Mouse (Mus musculus): ENCODE results near the gene Map3k20.

Map3k20 gene

DNA sequence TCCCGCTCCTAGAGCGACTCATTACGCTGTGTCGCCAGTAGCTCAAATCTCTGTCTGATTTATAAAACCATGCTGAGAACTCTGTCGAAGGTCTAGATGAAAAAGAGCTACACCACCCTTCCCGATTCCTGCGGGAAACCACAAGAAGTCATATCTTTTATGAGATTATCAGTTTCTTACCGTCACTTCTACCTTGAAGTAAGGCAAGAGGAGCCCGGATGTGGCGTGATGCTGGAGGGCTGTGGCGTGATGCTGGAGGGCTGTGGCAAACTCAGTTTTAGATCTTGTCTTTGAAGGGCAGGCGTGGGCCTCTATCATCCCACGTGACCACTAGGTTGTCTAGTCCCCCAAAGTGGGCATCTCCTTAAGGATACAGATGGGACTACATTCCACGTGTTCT, 3.5 kb upstream of the Map3k20 start:
- DNase-seq, result no peak

DNA sequence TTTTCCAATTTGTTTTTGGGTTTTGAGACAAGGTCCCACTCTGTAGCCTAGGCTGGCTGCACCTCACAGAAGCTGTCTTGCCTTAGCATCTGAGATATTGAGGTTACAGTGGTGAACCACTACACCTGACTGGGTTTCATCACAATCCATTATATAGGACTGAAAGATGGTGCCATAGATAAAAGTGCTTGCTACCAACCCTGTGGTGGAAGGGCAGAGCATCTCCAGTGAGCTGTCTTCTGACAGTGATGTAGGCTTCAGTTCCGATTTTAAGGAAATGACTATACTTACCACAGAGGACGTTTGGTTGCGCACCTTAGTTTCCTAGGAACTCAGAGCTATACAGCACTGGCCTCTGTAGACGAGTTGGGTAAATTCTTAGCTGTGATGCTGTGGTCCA, 2.7 kb upstream of the Map3k20 start:
- DNase-seq, result no peak

DNA sequence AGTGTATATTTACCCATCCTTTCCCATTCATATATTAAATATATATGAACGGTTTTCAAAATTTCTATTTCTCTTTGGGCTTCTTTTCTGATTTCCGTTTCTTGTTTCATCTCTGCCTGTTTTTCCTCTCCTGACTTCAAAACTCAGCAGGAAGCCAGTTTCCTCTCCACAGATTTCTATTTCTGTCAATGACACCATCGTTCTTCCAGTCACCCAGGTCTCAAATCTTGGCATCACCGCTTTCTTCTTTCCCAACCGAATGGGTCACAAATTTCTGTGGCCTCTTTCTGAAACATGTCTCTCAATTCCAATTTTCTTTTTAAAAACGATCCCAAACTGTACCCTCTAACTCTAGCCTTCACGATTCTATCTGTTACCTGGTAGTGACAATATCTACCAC, 748 bp upstream of the Map3k20 start:
- no peak for DNase-seq

DNA sequence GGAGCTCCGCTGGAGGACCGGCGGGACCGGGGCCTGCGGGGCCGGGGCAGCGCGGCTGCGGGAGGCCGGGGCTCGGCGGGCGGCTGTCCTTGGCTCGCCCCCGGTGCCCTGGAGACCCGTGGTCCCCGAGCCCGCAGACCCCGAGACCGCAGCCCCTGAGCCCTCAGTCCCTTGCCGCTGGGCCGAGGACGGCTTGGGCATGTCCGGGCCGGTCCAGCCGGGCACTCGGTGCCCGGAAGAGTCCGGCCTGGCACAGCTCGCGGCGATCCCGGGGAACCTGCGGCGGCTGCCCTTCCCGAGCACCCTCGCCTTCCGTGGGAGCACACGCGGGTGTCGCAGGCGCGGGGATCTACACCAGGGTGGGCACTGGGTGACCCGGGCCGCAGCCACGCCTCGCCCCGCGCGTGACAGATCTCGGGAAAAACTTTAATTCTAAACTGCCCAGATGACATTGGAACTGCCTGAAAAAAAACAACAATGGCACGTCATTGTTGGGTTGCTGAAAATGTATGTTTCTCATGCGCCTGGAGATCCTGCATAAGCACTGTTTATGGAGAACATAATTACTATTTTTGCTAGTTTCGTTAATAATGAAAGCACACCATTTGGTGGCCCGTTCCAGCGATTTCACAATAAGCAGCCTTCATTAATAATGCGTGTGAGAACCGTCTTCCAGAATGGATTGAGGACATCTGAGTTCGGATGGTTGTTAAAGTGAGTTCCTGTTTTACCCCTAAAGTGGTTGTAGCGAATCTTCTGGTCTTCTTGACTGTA, 638 bp downstream of the Map3k20 start:
- no peak for DNase-seq

DNA sequence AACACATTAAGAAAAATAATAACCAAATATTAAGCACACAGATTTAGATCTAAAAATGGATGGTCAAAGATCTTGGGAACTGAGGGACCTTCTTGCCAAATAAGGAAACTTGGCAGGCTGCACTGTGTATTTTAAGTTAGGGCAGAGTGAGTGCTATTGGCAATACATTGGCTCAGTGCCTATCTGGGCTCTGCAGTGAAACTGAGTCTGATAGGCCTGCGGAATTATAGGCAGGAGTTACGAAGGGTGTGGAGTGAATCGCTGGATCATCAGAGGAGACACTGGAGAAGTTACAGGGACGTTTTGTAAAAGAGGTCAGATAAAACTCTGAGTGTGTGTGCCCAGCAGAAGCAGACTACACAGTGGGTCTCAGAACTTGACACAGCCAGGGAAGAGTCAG, 1.7 kb downstream of the Map3k20 start:
- no peak for DNase-seq

DNA sequence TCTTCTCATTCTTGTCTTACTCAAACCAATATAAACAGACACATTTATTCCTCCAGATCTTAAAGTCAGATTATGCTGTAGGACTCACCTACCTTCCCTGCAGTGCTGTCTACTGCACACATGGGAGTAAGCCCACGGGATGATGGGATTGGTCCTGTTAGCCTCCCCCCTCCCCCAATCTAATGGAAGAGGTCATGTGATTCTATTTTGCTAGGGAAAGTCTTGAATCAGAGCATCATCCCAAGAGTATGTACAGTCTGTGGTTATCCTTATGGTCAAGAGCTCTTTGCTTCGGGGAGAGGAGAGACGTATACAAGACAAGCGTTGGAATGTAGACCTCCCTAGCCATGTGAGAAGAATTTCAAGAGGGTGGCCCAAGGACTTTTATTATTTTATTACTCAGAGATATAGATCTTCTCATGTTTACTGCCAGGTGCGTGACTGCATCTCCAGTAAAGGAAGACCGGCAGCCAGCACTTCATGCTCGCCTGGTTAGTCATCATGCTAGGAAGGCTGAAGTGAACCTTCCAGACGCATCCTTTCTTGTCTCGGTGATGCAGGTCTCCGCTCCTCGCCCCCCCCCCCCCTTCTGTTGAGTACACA, 3.6 kb downstream of the Map3k20 start:
- DNase-seq, result no peak

DNA sequence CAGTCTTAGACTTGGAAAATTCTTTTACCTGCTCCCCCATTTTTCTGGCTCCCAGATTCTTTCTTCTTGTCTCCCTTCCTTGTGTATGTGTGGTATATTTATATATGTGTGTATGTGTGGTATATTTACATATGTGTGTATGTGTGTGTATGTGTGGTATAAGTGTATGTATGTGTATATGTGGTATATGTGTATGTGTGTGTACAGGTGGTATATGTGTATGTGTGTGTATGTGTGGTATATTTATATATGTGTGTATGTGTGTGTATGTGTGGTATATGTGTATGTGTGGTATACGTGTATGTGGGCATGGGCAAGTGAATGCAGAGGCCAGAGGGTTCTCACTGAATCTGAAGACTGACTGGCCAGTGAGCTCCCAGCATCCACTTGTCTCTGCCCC, 5.7 kb downstream of the Map3k20 start:
- DNase-seq, result no peak

DNA sequence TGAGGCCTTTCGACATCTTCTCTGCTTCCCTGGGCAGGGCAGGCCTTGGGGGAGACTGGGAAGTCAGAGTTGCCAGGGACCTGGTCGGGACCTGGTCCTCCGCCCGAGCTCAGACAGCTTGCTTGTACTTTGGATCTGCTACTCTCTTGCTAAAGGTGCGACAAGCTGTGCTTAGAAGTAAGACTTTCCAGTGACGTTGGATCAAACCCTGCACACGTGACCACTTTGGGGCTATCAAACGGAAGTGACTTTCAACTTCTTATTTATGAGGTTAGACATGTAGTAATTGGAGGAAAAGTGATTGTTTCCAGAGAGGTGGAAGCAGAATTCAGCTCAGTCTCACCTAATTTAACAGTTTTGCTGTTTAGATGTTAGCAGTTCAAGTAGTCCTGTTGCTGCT, 7.1 kb downstream of the Map3k20 start:
- no peak for DNase-seq

DNA sequence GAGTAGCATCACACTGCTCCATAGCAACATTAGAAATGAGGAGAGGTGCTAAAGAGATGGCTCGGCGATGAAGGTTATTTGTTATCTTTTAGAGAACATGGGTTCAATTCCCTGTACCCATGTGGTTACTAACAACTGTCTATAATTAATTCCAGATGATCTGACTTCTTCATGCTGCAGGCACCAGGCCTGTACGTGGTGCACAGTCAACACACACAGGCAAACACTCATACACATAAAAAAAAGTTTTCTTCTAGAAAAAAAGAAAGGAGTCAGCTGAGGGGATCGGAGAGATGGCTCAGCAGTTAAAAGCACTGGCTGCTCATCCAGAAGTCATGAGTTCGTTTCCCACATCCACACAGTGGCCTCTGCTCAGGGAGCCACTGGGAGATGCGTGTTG, 9.6 kb downstream of the Map3k20 start:
- no peak for DNase-seq

DNA sequence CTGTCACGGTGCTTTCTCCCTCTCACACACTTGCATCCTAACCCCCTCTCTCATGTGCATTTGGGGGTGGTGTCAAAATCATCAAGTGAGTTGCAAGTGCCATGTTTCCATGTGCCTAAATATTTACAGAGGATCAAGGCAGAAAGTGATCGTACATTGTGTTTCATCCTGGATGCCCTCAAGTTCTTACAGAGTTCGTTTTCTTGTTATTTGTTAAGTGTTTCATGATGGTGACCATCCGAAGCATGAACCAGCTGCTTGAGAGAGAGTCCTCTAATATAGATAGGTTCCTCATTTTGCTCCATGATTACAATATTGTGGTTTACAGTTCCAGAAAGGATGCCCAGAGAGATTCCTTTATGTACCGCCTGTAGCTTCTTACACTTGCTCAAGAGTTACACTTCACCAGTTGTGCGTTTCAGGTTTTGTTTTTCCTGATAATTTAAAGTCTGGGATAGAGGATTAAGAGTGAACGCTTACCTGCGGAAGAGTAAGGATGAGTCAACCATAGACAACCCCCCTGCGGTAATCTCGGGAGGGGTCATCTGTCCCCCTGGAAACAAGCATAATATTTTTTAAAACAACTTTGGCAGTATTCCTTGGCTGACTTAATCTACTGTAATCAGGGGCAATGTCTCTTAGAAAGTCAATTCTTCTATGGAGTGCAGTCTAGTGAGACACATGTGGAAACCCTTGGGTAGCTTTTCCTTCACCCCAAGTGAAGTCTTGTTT, 11.7 kb downstream of the Map3k20 start:
- no peak for DNase-seq

DNA sequence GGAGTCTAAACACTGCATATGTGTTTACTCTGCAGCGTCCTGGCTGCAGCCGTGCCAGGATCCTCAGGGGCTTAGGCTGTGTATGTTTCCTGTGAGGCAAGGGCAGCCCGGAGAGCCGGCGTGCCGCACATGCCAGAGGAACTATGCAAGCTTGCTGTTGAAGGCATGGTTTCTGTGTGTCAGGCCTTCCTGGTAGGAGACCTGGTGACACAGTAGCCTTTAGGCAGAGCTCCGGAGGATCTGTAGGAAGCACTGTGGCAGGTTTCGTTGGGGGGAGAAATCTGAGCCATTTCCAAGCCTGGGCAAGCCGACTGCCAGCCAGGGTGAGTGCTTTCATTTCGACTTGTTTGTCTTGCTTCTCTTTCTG, 12.3 kb downstream of the Map3k20 start:
- no peak for DNase-seq

DNA sequence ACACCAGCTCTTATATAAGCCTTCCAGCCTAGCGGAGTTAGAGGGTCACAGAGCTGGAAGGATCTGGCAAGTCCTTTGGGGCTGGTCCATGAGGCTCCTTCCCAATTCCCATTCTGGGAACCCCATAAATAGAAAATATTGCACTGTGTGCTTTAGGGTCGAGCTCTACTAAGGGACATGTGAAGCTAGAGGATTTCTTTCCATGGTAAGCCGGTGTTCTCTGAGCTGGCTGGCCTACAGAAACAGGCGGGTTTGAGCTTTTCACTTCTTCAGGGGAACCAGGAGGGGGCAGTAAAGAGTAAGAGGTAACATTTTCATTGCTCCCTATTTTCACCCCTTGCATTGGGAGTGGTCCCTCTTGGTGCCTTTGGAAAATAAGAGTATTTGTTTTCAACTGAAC, 13.0 kb downstream of the Map3k20 start:
- no peak for DNase-seq

DNA sequence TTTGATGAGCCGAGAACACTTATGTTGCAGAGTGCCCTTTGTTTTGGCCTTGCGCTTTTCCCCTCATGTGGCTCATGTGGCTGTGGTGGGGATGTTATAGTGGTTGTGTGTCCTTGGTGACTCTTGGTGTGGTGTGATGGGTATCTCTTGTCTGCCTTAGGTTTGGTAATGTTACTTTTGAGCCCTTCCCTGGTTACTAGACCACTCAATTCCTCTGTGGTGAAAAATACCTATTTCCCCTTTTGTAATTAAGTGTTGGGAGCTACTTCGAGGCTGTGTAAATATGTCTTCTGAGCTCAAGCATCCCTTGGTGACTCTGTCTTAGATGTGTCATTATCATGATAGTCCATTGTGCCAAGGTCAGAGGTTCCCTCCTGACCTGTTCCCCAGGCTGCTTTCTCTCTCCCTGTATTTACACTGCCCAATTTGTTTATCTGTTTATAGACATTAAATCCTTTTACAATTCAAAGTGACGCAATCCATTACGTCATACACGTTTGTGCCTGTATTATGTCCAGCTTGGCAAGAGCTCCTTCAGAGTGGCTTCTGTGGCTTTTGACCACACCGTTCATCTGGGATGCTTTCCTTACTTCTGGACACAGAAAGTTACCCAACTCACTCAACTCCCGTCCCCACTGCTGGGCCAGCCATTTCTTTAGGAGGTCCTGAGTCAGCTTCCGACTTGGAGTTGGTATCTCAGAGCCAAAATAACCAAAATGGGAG, 15.9 kb downstream of the Map3k20 start:
- no peak for DNase-seq

DNA sequence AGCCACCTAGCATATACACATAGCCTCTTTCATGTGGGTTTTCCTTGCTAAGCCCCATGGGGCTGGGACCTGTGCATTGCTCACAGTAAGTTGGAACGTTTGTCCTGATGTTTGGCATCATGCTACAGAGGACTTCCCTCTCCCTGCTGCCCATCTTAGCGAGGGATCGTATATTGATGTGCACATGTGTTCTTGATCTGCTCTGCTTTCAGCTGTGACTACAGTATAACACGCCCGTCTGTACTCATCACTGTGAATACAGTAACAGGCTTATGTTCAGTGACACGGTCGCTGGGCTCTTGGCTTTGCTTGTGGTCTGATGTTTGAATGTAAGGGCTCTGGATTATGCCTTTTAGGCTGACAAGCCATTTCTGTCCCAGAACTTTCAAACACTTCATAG, 20.3 kb downstream of the Map3k20 start:
- no peak for DNase-seq

DNA sequence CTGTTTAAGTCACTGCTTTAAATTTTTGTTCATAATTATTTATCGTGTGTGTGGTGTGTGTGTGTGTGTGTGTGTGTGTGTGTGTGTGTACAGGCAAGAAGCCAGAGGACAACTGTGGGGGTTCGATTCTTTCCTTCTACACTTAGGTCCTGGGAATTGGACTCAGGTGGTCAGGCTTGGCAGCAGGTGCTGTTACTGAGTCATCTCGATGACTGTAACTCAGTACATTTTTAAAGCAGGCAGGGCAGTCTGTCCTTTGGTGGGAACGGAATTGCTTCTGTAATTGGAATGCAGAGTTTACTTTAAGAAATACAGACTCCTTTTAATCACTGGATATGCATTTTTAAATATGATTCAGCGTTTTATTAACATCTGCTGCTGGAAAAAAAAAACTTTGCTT, 22.9 kb downstream of the Map3k20 start:
- no peak for DNase-seq

DNA sequence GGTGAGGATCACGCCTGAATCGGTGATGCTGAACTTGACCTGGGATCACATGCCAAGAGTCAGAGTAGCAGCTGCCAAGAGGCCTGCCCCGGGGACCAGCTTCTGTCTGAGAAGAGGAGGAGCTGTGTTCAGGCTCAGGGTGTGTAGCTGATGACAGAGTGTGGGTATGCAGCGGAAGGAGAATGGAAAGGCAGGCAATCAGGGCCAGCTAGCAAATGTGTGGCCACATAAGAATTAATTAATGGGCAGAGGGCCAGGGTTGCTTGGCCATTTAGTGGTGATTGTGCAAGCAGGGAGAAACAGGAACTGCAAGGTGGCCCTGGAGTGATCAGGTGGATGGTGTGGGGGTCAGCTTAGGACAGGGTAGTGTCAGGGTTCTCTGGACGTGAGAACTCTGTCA, 23.5 kb downstream of the Map3k20 start:
- DNase-seq, result no peak

DNA sequence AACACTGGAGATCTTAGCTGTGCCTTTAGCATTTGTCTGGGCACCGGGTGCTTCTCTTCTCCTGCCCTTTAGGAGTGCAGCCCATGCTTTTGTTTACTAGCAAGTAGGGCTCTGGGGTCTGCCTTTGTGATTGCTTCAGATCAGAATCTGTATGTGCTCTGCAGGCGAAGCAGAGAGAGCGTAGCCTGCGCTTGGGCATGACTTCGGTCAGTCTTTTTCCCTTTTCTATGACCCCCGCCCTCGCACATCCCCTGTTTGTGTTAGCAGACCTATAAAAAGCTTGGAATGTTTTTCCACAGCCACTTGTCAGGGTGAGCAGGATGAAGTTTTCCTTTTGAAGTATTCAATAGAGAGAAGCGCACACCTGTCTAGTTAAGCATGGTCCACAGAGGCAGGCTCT, 26.0 kb downstream of the Map3k20 start:
- no peak for DNase-seq

DNA sequence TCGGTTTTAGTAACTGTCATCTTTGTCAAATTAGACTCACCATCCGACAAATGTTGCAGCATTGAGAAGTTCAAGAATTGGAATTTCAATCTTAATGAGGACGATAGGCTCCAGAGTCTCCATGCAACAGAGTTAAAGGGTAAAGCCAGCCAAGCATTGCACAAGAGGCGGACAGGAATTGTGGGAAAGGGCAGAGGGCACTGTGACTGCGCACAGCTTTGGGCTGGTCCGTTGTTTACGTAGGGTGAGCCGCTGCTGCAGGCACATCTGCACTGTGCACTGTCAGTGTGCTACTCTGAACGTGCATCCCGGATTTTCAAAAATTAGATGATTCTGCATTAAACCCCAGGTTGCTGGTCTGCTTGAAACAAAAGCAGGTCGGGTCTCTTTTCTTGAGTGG, 27.9 kb downstream of the Map3k20 start:
- DNase-seq, result no peak

DNA sequence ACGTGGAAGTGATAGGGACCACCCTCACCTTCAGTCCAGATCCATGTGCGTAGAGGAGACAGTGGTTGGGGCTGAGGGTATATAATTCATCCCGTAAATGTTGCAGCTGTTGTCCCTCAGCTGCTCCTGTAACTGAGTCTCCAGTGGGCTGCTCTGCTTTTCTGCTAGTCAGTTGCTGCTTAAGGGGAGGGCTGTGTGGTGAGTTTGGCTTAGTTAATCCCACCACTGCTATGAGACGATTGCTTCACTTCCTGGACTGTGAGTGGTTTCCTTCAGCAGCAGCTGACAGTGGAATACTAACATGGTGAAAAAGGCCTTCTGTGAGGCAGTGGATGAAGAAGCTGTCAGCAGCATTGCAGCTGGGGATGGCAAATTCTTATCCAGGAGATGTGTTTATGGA, 33.0 kb downstream of the Map3k20 start:
- no peak for DNase-seq

DNA sequence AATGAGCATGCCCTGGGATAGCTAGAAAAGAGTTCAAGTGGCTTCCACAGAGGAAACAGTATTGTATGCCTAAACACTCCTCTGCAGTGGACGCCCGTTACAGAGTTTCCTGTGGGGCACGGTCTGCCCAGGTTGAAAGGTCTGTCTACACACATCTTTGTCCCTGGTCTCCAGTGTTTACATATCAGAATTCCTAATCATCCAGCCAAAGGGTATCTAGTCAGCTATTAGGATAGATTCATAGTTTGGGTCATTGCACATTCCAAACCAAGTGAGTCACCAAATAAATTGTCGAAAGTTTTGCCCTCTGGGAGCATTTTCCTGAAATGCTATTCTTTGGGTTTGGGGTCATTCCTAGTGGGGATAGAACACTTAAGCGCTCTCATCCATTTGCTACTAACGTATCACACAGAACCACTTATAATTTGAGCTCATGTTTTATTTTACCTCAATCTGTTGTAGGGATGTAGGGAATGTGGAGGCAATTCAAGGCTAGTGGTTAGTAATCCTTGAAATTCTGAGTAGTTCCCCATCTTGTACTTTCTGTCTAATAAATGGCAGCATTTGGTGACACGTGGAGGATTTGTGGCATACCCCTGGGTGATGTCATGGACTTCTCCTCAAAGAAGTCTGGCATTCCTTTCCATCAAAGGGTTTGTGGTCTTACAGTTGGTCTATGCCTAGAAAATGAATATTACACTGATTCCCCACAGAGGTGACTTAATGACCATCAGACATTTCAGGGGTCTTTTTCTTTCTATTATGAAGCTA, 33.8 kb downstream of the Map3k20 start:
- no peak for DNase-seq

DNA sequence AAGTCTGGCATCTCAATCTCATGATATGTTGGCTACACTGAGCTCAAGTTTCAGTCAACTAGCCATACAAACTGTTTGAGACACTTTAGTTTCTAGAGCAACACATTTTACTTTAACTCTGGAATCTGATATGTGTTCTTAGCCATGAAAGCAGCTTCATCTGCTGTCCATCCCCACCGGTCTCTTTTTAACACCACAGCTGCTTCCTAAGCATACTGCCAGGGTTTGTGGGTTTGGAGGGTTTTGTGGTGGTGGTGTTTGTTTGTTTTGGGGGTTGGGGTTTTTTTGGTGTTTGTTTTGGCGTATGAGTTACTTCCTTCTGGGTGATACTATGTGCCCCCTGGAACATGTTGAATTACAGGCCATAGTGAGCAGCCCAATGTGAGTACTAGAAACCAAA, 35.2 kb downstream of the Map3k20 start:
- DNase-seq, result no peak

DNA sequence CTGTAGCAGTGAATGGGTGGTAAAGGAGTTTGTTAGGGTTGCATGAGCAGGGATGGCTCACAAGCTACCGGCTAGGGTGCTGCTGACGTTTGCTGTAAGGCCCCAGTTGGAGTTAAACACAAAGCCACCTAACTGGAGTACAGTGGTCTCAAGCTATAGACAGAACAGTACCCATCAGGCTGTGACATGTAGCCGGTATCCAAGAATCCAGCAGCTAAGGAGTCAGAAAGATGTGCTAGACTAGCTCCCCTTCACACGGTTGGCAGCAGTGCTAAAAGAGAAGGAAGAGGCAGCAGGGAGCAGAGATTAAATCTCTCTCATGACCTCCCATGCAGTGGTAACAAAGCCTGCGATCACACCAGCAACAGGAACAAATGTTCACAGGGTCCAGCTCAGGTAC, 36.2 kb downstream of the Map3k20 start:
- DNase-seq, result no peak
